Mouse (Mus musculus) urinary bladder, postnatal 14 days (tissue): ENCODE measurements around the gene Sun5.

ENCODE experiments used
- DNase-seq: peaks from one replicate; pipeline ENCODE4 v3.0.0; 2021; ENCODE audit warnings: low spot score

Sun5 gene

GRCm38 (mm10) chr2:153808841-153809240, 62.0 kb downstream of the Sun5 start:
- DNase-seq, result no peak

GRCm38 (mm10) chr2:153808146-153808545, 62.7 kb downstream of the Sun5 start:
- no peak for DNase-seq

- DNase-seq, result peak; percentile 47
These were observed 63.4 kb downstream of the Sun5 start for GRCm38 (mm10) chr2:153807464-153807863.
